Mouse (Mus musculus) liver, embryonic 11.5 days (tissue): ENCODE results near the gene Gm28845. TPM values are rescaled to one million over a fixed set of nuclear protein-coding genes. Genes with fewer than 3 reads are reported as not detected.

Experiments used
- ATAC-seq: fragments of 200-750 bp; cut with Nextera tagmentation; replicated peaks from 2 replicates; pipeline ENCODE4 v1.8.0; 2017; ENCODE audit warnings: moderate number of reproducible peaks, mild to moderate bottlenecking, moderate TSS enrichment, moderate library complexity; ENCODE audit not compliant: low FRiP score
- DNase-seq: peaks from one replicate; pipeline ENCODE4 v3.0.0-alpha.2; 2017; ENCODE audit warnings: low spot score
- H3K27ac ChIP-seq: fragments of 300-500 bp; sonication (generic); 2 replicates; pipeline ENCODE4 v1.5.1; 2014; ENCODE audit warnings: mild to moderate bottlenecking, low read depth, low read length, control low read depth
- H3K27me3 ChIP-seq: fragments of 300-500 bp; sonication (generic); replicated peaks from 2 replicates; pipeline ENCODE4 v1.6.1; 2014; ENCODE audit warnings: low read length, mixed read lengths; ENCODE audit not compliant: control insufficient read depth, insufficient read depth
- H3K36me3 ChIP-seq: fragments of 300-500 bp; sonication (generic); 2 replicates; pipeline ENCODE4 v1.6.1; 2014; ENCODE audit warnings: mild to moderate bottlenecking, low read length, moderate library complexity, mixed read lengths; ENCODE audit not compliant: control insufficient read depth, insufficient read depth
- H3K4me1 ChIP-seq: fragments of 300-500 bp; sonication (generic); replicated peaks from 2 replicates; pipeline ENCODE4 v1.6.1; 2014; ENCODE audit warnings: low read length, mixed read lengths; ENCODE audit not compliant: control insufficient read depth, insufficient read depth
- H3K4me2 ChIP-seq: fragments of 300-500 bp; sonication (generic); 2 replicates; pipeline ENCODE4 v1.6.1; 2014; ENCODE audit warnings: mild to moderate bottlenecking, control low read depth, moderate library complexity
- H3K4me3 ChIP-seq: fragments of 300-500 bp; sonication (generic); 2 replicates; pipeline ENCODE4 v1.5.1; 2014; ENCODE audit warnings: low read depth, low read length, control low read depth
- H3K9ac ChIP-seq: fragments of 300-500 bp; sonication (generic); 2 replicates; pipeline ENCODE4 v1.6.1; 2014; ENCODE audit warnings: low read depth, low read length, control low read depth
- H3K9me3 ChIP-seq: fragments of 300-500 bp; sonication (generic); 2 replicates; pipeline ENCODE4 v1.6.1; 2016; ENCODE audit warnings: low read length, inconsistent platforms, mixed read lengths; ENCODE audit not compliant: control insufficient read depth
- WGBS: fragments of 180-500 bp; shearing (Covaris S2); extraction: QIAGEN DNeasy Blood & Tissue Kit; methylation state at CpG from one replicate; pipeline ENCODE4 v1.1.7; 2014; 5-methylcytosine and 5-hydroxymethylcytosine counted together
- polyA plus RNA-seq: library from polyadenylated mRNA; unstranded; fragments of >200 nt; fragmentation: Nextera tagmentation; extraction: Ambion mirVana; gene quantifications from 2 replicates; pipeline ENCODE4 v1.2.1, GENCODE M21; 2014

Gene Gm28845
- polyA plus RNA-seq: not detected in 2 replicates

DNA sequence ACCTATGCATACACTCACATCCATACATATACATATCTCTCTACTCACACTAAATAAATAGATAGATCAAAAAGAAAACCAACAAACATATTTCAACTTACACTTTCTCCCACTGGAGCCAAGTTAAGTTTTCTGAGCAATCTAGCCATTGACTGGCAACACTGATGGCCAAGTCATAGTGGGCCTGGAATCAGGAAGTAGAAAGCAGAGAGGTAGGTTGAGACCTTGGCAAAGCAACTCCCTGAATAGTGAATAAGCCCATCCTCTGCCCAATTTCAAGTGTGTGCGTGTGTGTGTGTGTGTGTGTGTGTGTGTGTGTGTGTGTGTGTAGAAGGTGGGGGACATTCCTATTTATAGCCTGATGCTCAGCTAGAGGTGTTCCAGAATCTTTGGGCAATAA lies at the start of gene Gm28845:
Gene Gm28845 (minus strand): TSS at position 121 of the 400 bp plus-strand sequence.
- DNase-seq (no peak), ATAC-seq (no peak)
- H3K27me3 ChIP-seq: no peaks in the 10 kb centered on the region
- H3K4me3 ChIP-seq: no peak within 1 kb of the TSS
- 76% methylated on average over 1 of the region's 1 CpGs for WGBS
- H3K9ac ChIP-seq: no peak within 1 kb of the TSS
- H3K9me3 ChIP-seq: no peaks in the 10 kb centered on the region
- H3K4me1 ChIP-seq: no peaks in the 10 kb centered on the region
- H3K27ac ChIP-seq: no peak within 1 kb of the TSS
- no peak within 1 kb of the TSS for H3K4me2 ChIP-seq
- no peaks in the 10 kb centered on the region for H3K36me3 ChIP-seq

DNA sequence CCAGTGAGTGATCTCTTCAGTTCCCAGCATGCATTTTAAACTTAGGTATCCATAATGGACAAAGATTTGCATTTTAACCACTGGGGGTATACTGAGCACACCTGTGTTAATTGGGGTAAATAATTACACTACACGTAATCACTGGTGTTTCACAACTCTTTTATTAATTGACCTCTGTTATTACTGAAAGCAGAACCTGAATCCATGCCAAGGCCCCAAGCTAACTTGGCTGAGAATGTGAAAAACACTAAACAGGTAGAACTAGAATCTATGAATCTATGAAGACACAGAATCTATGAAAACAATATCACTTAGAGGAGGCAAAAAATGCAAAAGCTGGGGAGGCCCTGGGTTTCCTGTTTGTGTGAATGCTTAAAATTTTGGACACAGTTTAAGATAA lies 48.1 kb upstream of the Gm28845 start:
- Histone ChIP-seq H3K9ac (no peak overlapping the region), H3K36me3 (peaks cover 19% of the 10 kb centered on the region; the same call in 1 of the 2 replicates), H3K4me3 (no peak overlapping the region), H3K27me3 (no peaks in the 10 kb centered on the region), H3K27ac (no peak overlapping the region), H3K9me3 (no peaks in the 10 kb centered on the region), H3K4me1 (no peaks in the 10 kb centered on the region), H3K4me2 (no peak overlapping the region)
- DNase-seq (no peak), ATAC-seq (no peak)
- WGBS: 82% methylated on average over 1 of the region's 1 CpGs

DNA sequence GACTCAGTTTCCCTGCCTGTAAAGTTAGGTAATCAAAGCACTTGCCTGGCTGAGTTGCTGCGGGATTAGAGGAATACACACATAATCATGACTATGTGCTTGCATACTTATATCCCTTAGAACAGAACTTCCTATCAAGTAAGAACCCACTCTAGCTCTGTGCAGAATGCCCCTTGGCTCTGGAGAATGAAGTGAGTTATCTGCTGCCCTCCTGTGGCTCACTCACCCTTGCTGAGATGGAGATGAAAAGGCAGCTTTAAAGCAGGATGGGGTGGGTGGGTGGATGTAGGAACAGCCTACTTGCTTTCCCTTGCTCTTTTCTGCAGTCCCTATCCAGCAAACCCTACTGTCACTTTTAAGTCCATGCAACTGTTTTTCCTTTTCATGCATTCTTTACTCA lies 42.9 kb upstream of the Gm28845 start:
- no peak overlapping the region for H3K4me3 ChIP-seq
- H3K9ac ChIP-seq: no peak overlapping the region
- no peak for DNase-seq
- no peak overlapping the region for H3K27ac ChIP-seq
- no peak for ATAC-seq
- H3K9me3 ChIP-seq: no peaks in the 10 kb centered on the region
- no peak overlapping the region for H3K4me2 ChIP-seq
- WGBS: 88% methylated on average over 1 of the region's 1 CpGs
- peaks cover 24% of the 10 kb centered on the region for H3K36me3 ChIP-seq
- no peaks in the 10 kb centered on the region for H3K27me3 ChIP-seq
- no peaks in the 10 kb centered on the region for H3K4me1 ChIP-seq

DNA sequence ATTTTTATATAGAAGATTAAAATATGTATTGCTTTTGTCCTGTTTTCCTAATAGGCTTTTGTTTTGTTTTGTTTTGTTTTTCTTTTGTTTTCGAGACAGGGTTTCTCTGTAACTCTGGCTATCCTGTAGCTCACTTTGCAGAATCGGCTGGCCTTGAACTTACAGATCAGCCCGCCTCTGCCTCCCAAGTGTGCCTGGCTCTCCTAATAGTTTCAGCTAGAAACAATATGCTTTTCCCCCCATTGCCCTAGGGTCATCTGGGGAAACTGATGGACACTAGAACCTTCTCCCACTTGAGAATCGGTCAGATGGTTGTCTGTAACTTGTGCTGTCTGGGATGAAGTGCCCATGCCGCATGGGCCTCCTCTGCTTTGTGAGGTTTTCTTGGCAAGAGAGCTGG lies 36.8 kb upstream of the Gm28845 start:
- Histone ChIP-seq H3K9me3 (no peaks in the 10 kb centered on the region), H3K4me1 (no peaks in the 10 kb centered on the region), H3K27me3 (no peaks in the 10 kb centered on the region), H3K27ac (no peak overlapping the region), H3K9ac (no peak overlapping the region), H3K4me3 (no peak overlapping the region), H3K4me2 (no peak overlapping the region), H3K36me3 (peaks cover 9% of the 10 kb centered on the region)
- WGBS: 87% methylated on average over 5 of the region's 5 CpGs
- ATAC-seq (no peak), DNase-seq (no peak)

DNA sequence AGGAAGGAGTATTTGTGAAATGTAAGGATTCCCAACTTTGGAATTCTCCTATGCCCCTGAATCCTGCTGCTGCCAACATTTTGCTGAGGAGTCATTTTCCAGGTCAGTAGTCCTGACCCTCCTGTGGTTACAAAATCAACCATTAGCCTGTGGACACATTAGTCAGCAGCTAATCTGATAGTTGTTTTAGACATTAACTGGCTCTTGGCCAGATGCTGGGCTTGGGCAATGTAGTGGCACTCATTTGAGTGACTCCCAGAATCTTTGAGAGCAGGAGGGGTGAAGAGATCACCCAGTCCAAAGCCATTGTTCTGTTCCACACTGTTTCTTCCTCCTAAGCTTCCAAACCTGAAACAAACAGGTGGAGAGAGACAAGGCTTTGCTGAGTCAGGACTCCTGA lies 35.5 kb upstream of the Gm28845 start:
- ATAC-seq (no peak), DNase-seq (no peak)

DNA sequence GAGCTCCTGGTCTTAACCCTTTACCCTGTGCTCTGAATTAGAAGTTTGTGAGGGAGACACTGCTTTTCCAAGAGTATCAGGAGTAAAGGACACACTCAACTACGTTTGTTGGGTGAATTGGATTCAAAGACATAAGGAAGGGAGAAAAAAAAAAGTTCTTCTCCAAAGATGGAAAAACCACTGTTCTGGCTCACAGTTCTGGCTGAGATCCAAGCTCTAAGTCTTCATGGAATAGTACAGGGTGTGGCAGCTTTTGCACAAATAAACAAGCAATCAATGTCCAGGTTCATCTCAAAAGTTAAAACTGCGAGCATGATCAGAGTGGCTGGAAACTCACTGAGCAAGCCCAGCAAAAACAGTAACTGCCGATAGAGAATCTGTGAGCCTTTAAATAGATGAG lies 28.6 kb upstream of the Gm28845 start:
- DNase-seq (no peak), ATAC-seq (no peak)
- Histone ChIP-seq H3K4me3 (no peak overlapping the region), H3K4me1 (no peaks in the 10 kb centered on the region), H3K4me2 (no peak overlapping the region), H3K27ac (no peak overlapping the region), H3K9me3 (no peaks in the 10 kb centered on the region), H3K9ac (no peak overlapping the region), H3K36me3 (no peaks in the 10 kb centered on the region), H3K27me3 (no peaks in the 10 kb centered on the region)
- 74% methylated on average over 3 of the region's 3 CpGs for WGBS

More for the DNA sequence above, 35.5 kb upstream of the Gm28845 start:
- Histone ChIP-seq H3K9me3 (no peaks in the 10 kb centered on the region), H3K4me3 (no peak overlapping the region), H3K4me1 (no peaks in the 10 kb centered on the region), H3K36me3 (no peaks in the 10 kb centered on the region; the same call in 1 of the 2 replicates), H3K4me2 (no peak overlapping the region), H3K27ac (no peak overlapping the region), H3K9ac (no peak overlapping the region), H3K27me3 (no peaks in the 10 kb centered on the region)

DNA sequence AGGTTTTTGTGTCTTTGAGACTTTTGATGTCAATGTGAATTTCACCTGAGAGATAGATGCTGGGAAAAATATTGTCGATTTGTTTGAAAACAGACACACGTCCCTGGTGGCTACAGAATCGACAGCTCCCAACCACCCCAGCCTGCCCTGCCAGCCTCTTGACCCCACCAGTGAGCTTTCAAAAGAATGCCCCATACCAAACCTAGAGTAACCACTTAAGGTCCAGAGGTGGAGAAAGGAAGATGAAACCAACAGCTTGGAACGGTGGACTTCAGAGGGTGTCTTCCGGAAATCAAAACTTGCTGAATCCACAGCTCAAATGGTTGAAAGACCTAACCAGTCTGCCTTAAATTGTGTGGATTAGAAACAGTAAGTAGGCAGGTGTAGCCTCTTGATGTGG lies 28.0 kb upstream of the Gm28845 start:
- no peaks in the 10 kb centered on the region for H3K4me1 ChIP-seq
- 93% methylated on average over 5 of the region's 5 CpGs for WGBS
- H3K4me2 ChIP-seq: no peak overlapping the region
- no peak overlapping the region for H3K4me3 ChIP-seq
- no peak for ATAC-seq
- H3K36me3 ChIP-seq: no peaks in the 10 kb centered on the region
- H3K27me3 ChIP-seq: no peaks in the 10 kb centered on the region
- H3K27ac ChIP-seq: no peak overlapping the region
- no peaks in the 10 kb centered on the region for H3K9me3 ChIP-seq
- DNase-seq: no peak
- H3K9ac ChIP-seq: no peak overlapping the region

DNA sequence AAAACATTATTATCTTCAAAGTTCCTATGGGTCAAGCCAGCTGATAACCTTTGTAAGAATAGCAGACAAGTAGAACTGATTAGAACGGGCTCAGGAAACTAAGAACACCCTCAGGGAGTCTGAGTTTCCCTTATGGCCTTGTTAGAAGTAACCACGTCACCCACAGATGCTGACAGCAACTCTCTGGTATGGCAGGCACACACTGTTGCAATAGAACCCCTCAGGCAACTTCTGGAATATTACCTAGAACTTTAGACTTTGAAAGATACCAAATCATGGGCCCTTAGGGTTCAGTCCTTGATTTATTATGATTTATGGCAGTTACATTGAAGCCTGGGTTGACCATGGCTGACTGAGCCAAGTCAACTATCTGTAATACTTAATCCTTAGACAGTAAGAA lies 27.2 kb upstream of the Gm28845 start:
- Histone ChIP-seq H3K4me3 (no peak overlapping the region), H3K9ac (no peak overlapping the region), H3K27me3 (no peaks in the 10 kb centered on the region), H3K9me3 (no peaks in the 10 kb centered on the region), H3K36me3 (no peaks in the 10 kb centered on the region), H3K4me1 (no peaks in the 10 kb centered on the region), H3K4me2 (no peak overlapping the region), H3K27ac (no peak overlapping the region)
- 37% methylated on average over 2 of the region's 2 CpGs for WGBS
- ATAC-seq (no peak), DNase-seq (no peak)

DNA sequence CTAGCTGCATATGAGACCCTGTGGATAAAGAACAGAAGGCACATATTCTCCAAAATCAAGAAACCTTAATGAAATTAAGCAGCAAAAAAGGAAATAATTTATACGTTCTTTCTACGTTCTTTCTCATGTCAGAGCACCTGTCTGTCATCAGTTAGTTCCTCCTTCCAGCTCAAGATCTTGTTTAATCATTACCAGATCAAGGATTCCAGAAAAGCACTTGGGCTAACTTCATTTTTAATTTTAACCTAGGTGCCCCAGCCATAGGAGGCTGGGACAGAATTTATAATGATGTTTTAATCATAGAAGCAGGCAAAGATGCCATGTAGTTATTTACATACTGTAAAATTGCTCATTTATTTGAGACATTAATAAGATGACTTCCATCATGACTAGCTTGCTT lies 25.4 kb upstream of the Gm28845 start:
- WGBS: 85% methylated on average over 2 of the region's 2 CpGs
- no peak for ATAC-seq
- no peaks in the 10 kb centered on the region for H3K9me3 ChIP-seq
- no peak for DNase-seq
- no peak overlapping the region for H3K9ac ChIP-seq
- no peak overlapping the region for H3K4me3 ChIP-seq
- H3K27me3 ChIP-seq: no peaks in the 10 kb centered on the region
- no peaks in the 10 kb centered on the region for H3K36me3 ChIP-seq
- no peak overlapping the region for H3K4me2 ChIP-seq
- no peaks in the 10 kb centered on the region for H3K4me1 ChIP-seq
- no peak overlapping the region for H3K27ac ChIP-seq
